Mouse (Mus musculus) naive thymus-derived CD4-positive, alpha-beta T cell, adult 2 months (primary cell): ENCODE measurements around the gene Cavin2.

ENCODE experiments used
- DNase-seq: peaks from one replicate; pipeline ENCODE4 v3.0.0-alpha.2; 2011; ENCODE audit warnings: low read depth

Cavin2 gene

GRCm38 (mm10) chr1:51315476-51315875 lies 26.6 kb downstream of the Cavin2 start:
- no peak for DNase-seq

DNA sequence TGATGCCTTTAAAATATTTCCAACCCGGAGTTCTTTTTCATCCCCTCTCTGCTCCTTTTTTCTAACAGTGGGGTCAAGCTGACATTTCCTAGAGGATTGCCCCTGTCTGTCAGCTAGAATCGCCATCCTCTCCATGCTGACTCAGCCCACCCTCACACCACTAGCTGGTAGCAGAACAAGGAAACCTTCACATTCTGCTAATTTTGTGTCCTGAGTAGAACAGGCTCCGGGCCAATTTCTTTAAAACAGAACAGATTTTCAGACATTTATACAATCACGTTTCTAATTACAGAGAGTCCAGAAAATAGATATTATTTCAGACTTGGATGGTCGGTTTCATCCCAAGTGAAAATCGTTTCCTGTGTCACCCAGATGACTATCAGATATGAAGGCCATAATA lies 34.6 kb downstream of the Cavin2 start:
- no peak for DNase-seq

GRCm38 (mm10) chr1:51328541-51328940 lies 39.6 kb downstream of the Cavin2 start:
- no peak for DNase-seq

DNA sequence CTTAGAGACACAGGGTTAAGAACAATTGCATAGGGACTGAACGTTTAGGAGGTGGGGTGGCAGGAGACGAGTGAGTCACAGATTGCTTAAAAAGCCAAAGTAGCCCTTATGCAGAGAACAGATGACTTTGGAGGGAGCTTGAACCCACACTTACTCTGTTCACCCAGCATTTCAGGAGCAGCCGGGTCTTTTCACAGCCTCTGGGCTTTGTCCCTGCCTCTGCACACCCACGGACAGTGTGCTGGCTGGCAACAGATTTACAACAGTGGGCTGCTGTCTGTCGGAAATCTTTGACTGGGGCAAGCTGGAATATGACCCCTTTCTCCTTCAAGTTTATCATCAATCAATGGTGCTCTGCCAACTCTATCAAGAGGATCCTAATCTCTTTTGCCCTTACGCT lies 44.1 kb downstream of the Cavin2 start:
- no peak for DNase-seq

GRCm38 (mm10) chr1:51333557-51334285 lies 44.8 kb downstream of the Cavin2 start:
- peak; percentile 77 for DNase-seq

DNA sequence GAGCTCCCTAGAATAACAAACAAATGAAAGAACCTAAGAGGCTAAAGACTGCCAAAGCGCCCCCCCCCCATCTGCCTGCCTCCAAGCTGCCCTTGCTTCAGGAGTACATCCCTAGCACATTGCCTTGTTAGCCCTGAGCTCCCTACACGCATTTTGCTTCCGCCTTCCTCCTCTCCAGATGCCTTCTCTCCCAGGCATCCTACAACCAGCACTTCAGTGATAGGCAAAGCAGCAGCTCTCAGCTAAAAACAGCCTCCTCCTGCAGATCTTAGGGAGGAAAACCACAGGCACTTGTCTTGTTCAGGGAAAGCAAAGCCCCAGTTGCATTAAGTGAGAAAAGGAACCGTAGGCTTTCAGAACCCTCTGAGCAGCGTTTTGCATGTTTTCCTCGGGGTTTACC lies 45.4 kb downstream of the Cavin2 start:
- no peak for DNase-seq

DNA sequence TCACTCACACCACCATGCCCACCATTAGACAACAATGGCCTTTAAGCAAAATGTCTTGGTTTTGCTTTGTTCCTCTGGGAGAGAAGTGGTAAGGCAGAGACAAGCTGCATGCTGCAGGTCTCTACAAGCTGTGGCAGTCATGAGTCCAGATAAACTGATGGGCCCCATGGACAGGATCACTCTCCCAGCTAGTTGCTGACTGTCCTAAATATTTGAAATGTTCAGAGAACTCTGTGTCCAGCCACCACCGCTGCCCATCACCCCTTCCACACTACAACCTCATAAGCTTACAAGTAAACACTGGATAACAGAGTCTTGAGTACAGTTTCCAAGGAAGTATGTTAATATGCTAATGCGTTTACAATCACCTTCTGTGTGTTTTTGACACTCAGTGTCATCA lies 46.2 kb downstream of the Cavin2 start:
- DNase-seq, result no peak

GRCm38 (mm10) chr1:51344160-51344559 lies 55.2 kb downstream of the Cavin2 start:
- DNase-seq, result no peak

DNA sequence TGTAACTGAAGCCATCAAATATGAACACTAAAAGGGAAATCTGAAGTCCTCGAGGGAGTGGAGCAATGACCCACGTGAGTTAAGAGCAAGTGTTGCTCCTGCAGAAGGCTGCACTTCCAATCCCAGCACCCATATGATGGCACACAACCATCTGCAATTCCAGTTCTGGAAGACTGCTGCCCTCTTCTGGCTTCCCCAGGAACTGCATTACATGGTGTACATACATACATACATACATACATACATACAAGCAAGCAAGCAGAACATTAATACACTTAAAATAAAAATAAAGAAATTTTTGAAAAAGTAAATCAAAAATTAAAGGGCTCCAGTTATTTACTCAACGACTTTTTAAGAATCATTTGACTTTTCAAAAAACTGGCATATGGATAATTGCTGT lies 58.7 kb downstream of the Cavin2 start:
- no peak for DNase-seq

GRCm38 (mm10) chr1:51348631-51349030 lies 59.7 kb downstream of the Cavin2 start:
- no peak for DNase-seq

- DNase-seq, result no peak
Observed at GRCm38 (mm10) chr1:51349291-51349967, 60.5 kb downstream of the Cavin2 start.
